Mouse (Mus musculus) kidney, postnatal 0 days (tissue): ENCODE measurements around the gene Psmd1. TPM values are rescaled to one million over a fixed set of nuclear protein-coding genes. Genes with fewer than 3 reads are reported as not detected.

Source experiments
- ATAC-seq: fragments of 200-750 bp; cut with Nextera tagmentation; replicated peaks from 2 replicates; pipeline ENCODE4 v1.8.0; 2017; ENCODE audit warnings: low read depth, moderate number of reproducible peaks, moderate TSS enrichment, moderate library complexity; ENCODE audit not compliant: low FRiP score
- DNase-seq: peaks from one replicate; pipeline ENCODE4 v3.0.0-alpha.2; 2016; ENCODE audit warnings: low spot score
- H3K27ac ChIP-seq: fragments of 300-500 bp; sonication (generic); 2 replicates; pipeline ENCODE4 v1.5.1; 2014; ENCODE audit warnings: mild to moderate bottlenecking
- H3K27me3 ChIP-seq: fragments of 300-500 bp; sonication (generic); 2 replicates; pipeline ENCODE4 v1.6.1; 2014; ENCODE audit warnings: low read length, mixed read lengths; ENCODE audit not compliant: insufficient read depth
- H3K36me3 ChIP-seq: fragments of 300-500 bp; sonication (generic); 2 replicates; pipeline ENCODE4 v1.6.1; 2014; ENCODE audit warnings: low read length, mixed read lengths; ENCODE audit not compliant: insufficient read depth
- H3K4me1 ChIP-seq: fragments of 300-500 bp; sonication (generic); replicated peaks from 2 replicates; pipeline ENCODE4 v1.6.1; 2014; ENCODE audit warnings: antibody characterized with exemption, low read length, mixed read lengths; ENCODE audit not compliant: insufficient read depth
- H3K4me2 ChIP-seq: fragments of 300-500 bp; sonication (generic); 2 replicates; pipeline ENCODE4 v1.6.1; 2014; ENCODE audit warnings: mild to moderate bottlenecking, low read length, moderate library complexity, mixed read lengths
- H3K4me3 ChIP-seq: fragments of 300-500 bp; sonication (generic); replicated peaks from 2 replicates; pipeline ENCODE4 v1.5.1; 2014; ENCODE audit warnings: low read depth, low read length
- H3K9ac ChIP-seq: fragments of 300-500 bp; sonication (generic); 2 replicates; pipeline ENCODE4 v1.6.1; 2014; ENCODE audit warnings: low read depth, low read length
- H3K9me3 ChIP-seq: fragments of 300-500 bp; sonication (generic); replicated peaks from 2 replicates; pipeline ENCODE4 v1.6.1; 2016; ENCODE audit warnings: low read length, inconsistent platforms, mixed read lengths
- CTCF ChIP-seq: IDR thresholded peaks from 2 replicates; pipeline ENCODE4 v1.5.1; 2016; ENCODE audit warnings: antibody characterized with exemption, low read depth, mild to moderate bottlenecking, moderate library complexity
- WGBS: fragments of 180-500 bp; shearing (Covaris S2); extraction: QIAGEN DNeasy Blood & Tissue Kit; methylation state at CpG from one replicate; pipeline ENCODE4 v1.1.7; 2014; 5-methylcytosine and 5-hydroxymethylcytosine counted together
- polyA plus RNA-seq: library from polyadenylated mRNA; unstranded; fragments of >200 nt; fragmentation: Nextera tagmentation; extraction: Ambion mirVana; gene quantifications from 2 replicates; pipeline ENCODE4 v1.2.1, GENCODE M21; 2015

Gene Psmd1
- polyA plus RNA-seq, 1 experiment from 2014 or later: 123 TPM

- TF ChIP-seq CTCF: no peak
- no peak overlapping the region for H3K27ac ChIP-seq
- no peak for ATAC-seq
- no peaks in the 10 kb centered on the region for H3K27me3 ChIP-seq
- no peaks in the 10 kb centered on the region for H3K9me3 ChIP-seq
- H3K4me1 ChIP-seq: peaks cover 10% of the 10 kb centered on the region; the same call in 1 of the 2 replicates
- DNase-seq: no peak
- 76% methylated on average over 7 of the region's 7 CpGs for WGBS
- no peak overlapping the region for H3K4me2 ChIP-seq
- H3K36me3 ChIP-seq: no peaks in the 10 kb centered on the region
- H3K4me3 ChIP-seq: no peak overlapping the region
- H3K9ac ChIP-seq: no peak overlapping the region
Measured at GRCm38 (mm10) chr1:86151376-86151775, 87.2 kb downstream of the Psmd1 start.

GRCm38 (mm10) chr1:86152618-86153017 is 88.4 kb downstream of the Psmd1 start:
- no peak overlapping the region for H3K27ac ChIP-seq
- ATAC-seq (no peak), DNase-seq (no peak)
- 96% methylated on average over 1 of the region's 1 CpGs for WGBS
- H3K4me2 ChIP-seq: no peak overlapping the region
- no peak overlapping the region for H3K9ac ChIP-seq
- H3K36me3 ChIP-seq: no peaks in the 10 kb centered on the region
- H3K9me3 ChIP-seq: no peaks in the 10 kb centered on the region
- no peaks in the 10 kb centered on the region for H3K27me3 ChIP-seq
- no peak overlapping the region for H3K4me3 ChIP-seq
- peaks cover 10% of the 10 kb centered on the region; the same call in 1 of the 2 replicates for H3K4me1 ChIP-seq
- TF ChIP-seq CTCF: peak; percentile 36; the same call in 1 of the 2 replicates

DNA sequence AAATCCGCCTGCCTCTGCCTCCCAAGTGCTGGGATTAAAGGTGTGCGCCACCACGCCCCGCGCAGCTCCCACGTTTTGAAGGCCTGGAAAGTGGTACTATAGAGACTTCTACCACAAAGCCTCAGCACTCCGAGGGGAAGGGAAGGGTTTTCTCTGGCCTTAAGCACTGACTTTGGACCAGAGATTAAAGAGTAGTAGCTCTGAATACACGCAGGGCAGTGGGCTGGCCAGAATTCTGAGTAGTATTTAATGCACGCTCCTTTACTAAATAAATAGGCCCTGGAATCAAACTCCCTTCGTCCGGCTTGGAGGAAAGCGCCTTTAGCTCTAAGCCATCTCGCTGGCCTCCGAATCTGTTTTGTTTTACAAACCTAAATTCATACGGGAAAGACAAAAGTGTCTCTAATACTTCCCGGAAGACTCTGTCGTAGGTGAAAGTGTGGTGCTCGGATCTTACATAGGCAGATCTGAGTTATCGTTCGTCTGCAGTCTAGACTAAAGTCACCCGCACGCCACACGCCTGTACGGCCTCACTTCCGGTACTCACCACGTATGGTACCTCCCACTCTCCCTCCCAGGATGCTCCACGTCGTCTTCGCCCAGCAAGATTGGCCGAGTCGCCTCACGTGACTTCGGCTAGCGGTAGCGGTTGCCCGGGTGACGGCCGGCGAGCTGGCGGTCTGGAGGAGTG is 90.1 kb downstream of the Psmd1 start, which contains the start of gene Armc9:
Armc9 (plus strand) TSS at position 648 of the 691 bp plus-strand sequence.
- Histone ChIP-seq H3K4me1 (peaks cover 10% of the 10 kb centered on the region; the same call in 1 of the 2 replicates), H3K9ac (peak within 1 kb of the TSS; percentile 77), H3K4me2 (peak within 1 kb of the TSS; percentile 76), H3K36me3 (no peaks in the 10 kb centered on the region), H3K4me3 (peak within 1 kb of the TSS; percentile 85), H3K27ac (peak within 1 kb of the TSS; percentile 89), H3K27me3 (no peaks in the 10 kb centered on the region), H3K9me3 (no peaks in the 10 kb centered on the region)
- no peak for TF ChIP-seq CTCF
- DNase-seq (peak; percentile 99), ATAC-seq (peak; percentile 99)
- 4% methylated on average over 40 of the region's 40 CpGs for WGBS

DNA sequence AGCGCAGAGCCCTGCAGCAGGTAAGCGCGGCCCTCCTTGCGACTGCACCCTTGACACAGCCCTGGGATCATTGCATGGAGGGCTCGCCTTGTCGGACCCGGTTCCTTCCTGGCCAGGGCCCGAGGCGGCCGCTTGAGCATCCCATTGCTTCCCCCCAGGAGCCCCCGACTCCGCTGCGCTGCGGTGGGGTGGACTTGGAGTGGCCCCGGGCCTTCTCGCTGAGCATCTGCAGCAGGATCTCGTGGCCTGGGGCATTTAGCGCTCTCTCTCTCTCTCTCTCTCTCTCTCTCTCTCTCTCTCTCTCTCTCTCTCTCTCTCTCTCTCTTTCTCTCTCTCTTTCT is 90.6 kb downstream of the Psmd1 start:
- H3K9me3 ChIP-seq: no peaks in the 10 kb centered on the region
- H3K27me3 ChIP-seq: no peaks in the 10 kb centered on the region
- H3K9ac ChIP-seq: peak overlapping the region; percentile 77
- no peak for TF ChIP-seq CTCF
- under 1% methylated on average over 18 of the region's 18 CpGs for WGBS
- H3K36me3 ChIP-seq: 0 out of 2 replicates have a peak, but pooled peaks cover 4% of the 10 kb centered on the region
- no peak; the same call in 1 of the 2 replicates for ATAC-seq
- peak overlapping the region; percentile 76 for H3K4me2 ChIP-seq
- peak overlapping the region; percentile 85 for H3K4me3 ChIP-seq
- no peak for DNase-seq
- no peak overlapping the region for H3K27ac ChIP-seq
- peaks cover 10% of the 10 kb centered on the region; the same call in 1 of the 2 replicates for H3K4me1 ChIP-seq

DNA sequence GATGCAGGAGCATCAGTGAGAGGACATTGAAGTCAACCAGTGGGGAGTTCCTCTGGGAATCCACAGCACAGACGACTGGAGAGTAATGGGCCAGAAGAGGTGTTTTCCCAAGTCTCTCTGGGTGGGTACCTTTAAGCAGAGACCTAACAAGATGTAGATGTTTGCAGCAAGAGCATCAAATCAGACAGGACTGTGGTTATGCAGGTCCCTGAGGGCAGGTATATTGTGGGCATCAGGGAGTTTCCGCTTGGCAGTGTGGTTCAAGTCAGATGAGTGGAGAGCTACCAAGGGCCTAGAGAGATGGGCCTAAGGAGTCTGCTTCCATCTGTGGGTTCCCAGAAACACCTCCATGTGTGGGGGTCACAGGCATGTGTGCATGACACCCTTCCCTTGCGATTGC is 91.9 kb downstream of the Psmd1 start:
- H3K27me3 ChIP-seq: no peaks in the 10 kb centered on the region
- H3K4me2 ChIP-seq: no peak overlapping the region
- H3K36me3 ChIP-seq: peaks cover 16% of the 10 kb centered on the region; the same call in 1 of the 2 replicates
- WGBS: 80% methylated on average over 3 of the region's 3 CpGs
- H3K9ac ChIP-seq: no peak overlapping the region
- no peak overlapping the region for H3K27ac ChIP-seq
- no peak for DNase-seq
- H3K4me3 ChIP-seq: no peak overlapping the region
- no peak for TF ChIP-seq CTCF
- H3K4me1 ChIP-seq: peaks cover 10% of the 10 kb centered on the region; the same call in 1 of the 2 replicates
- H3K9me3 ChIP-seq: no peaks in the 10 kb centered on the region
- ATAC-seq: no peak

DNA sequence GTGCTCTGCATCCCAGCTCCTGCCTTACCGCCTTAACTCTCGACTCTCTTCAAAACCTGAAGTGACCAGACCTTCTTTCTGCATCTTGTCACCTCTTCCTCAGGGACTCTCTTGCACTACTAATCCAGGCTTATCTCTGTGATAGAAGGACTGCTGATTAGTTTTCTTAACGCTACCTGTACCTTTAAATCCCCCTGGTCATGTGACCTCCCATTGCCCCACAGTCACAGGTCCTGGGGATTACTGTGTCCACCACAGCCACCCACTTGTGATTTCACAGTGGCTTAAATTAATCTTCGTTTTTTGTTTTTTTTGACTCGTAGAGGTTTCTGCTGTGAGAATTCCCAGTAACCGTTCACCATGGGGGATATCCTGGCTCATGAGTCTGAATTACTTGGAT is 92.4 kb downstream of the Psmd1 start:
- Histone ChIP-seq H3K4me1 (peaks cover 10% of the 10 kb centered on the region; the same call in 1 of the 2 replicates), H3K27me3 (no peaks in the 10 kb centered on the region), H3K36me3 (peaks cover 21% of the 10 kb centered on the region; the same call in 1 of the 2 replicates), H3K4me3 (no peak overlapping the region), H3K4me2 (no peak overlapping the region), H3K27ac (no peak overlapping the region), H3K9ac (no peak overlapping the region), H3K9me3 (no peaks in the 10 kb centered on the region)
- TF ChIP-seq CTCF: no peak
- ATAC-seq (no peak), DNase-seq (no peak)
- WGBS: 91% methylated on average over 6 of the region's 6 CpGs
